Mouse (Mus musculus): Measurements from ENCODE around the gene Phb2. TPM values are rescaled to one million over a fixed set of nuclear protein-coding genes. Genes with fewer than 3 reads are reported as not detected.
A peak's percentile ranks its signal among the peaks of the same experiment; 100 is the strongest.

Phb2 gene
- total RNA-seq, 2 experiments from 2014 or later = 114 to 129 TPM

DNA sequence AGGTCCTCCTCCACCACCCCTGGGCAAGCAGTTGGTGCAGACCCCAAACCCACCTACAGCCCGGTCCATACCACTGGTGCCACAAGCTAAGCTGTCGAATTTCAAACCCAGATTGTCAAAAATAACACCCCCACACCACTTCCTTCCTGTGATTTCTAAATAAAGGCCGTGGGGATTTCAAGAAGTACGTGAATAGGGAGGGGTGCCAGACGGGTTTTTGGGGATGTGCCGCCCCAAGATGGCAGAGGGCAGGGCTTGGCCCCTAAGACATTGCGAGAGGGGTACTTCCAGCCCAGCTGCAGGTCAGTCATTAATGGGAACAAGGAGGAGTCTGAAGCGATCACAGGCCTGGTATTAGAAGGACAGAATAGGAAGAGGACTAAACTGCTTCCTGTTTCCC, 11.4 kb downstream of the Phb2 start:
- no peak for DNase-seq

DNA sequence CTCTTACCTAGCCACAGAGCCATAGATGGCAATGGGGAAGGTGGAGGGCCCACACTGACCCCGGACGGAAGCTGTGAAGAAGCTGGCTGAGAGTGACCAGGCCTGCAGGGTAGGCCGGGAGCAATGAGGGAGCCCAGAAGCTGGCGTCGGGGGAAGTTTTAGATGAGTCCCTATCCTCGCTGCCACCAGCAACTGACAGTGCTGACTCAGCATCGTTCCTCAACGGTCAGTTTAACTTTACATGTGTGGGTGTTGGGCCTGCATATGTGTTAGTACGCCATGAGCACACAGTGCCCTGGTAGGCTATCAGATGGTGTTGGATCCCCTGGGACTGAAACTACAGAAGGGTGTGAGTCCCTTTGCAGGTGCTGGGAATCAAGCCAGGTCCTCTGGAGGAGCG, 12.3 kb downstream of the Phb2 start:
- no peak for DNase-seq

DNA sequence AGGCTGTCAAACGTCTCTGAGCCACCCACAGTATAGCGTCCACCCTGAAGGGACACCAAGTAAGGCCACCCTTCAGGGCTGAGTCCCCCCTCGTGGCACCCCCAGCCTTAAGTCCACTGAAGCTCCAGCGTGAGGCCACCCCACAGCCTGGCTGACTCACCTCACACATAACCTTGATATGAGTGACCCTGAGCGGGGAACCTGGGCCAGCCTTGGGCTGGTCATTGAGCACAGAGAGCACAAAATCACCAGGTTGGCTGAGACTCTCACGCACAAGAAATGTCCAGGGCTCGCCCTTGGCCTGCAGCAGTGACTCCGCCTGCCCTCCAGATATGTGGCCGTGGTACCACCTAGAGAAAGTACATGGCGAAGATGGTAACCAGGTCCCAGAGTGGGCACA, 16.5 kb downstream of the Phb2 start:
- no peak for DNase-seq

DNA sequence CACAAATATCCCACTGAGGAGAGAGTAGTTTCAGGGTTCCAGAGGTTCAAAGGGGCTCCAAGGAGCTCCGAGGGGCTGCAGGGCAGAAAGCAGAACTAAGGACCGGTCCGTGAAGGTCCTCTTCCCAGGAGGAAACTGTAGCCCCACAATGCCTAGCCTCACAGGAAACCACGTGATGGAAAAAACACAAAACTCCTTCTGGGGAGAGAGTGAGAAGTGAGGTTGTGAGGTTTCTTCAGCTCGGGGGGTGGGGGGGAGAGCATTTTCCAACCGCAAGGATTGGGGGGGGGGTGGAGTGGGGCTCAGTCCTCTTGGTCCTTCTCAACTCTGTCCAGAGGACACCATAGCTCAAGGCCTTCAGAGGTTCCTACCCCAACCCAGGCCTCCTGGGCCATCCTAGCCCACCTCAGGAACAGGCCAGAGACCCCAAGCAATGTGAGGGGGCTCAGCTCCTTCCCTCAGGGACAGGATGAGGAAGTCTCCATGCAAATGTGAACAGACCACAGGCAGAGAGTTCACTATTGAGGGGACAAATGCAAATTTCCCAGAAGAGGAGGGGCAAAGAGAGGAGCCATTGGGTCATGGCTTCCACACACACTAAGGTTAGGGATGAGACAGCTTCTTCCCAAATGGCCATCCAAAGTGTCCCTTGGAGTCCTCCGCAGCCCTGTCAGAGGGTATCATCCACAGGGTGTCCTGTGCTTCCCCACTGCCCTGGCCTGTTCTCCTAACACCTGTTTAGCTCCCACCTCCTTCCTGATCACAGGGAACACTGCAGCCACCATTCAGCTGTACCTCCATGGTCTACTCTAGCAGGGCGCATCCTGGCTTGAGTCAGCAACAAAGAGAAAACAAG, 17.9 kb downstream of the Phb2 start:
- DNase-seq = no peak

DNA sequence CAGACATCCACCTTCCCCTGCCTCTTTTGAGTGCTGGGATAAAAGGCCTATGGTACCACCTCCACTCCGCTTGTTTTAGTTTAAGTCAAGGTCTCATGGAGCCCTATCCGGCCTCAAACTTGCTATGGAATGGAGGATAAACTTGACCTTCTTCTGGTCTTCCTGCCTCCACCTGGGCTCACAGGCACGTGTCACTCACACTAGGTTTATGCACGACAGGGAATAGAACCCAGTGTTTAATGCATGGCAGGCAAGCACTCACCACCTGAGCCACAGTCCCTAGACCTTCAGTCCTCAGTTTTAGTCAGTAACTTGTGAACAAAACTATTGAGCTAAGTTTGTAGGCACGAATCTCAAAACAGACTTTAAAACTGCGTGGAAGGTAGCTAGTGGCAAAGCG, 18.9 kb downstream of the Phb2 start:
- DNase-seq = no peak

DNA sequence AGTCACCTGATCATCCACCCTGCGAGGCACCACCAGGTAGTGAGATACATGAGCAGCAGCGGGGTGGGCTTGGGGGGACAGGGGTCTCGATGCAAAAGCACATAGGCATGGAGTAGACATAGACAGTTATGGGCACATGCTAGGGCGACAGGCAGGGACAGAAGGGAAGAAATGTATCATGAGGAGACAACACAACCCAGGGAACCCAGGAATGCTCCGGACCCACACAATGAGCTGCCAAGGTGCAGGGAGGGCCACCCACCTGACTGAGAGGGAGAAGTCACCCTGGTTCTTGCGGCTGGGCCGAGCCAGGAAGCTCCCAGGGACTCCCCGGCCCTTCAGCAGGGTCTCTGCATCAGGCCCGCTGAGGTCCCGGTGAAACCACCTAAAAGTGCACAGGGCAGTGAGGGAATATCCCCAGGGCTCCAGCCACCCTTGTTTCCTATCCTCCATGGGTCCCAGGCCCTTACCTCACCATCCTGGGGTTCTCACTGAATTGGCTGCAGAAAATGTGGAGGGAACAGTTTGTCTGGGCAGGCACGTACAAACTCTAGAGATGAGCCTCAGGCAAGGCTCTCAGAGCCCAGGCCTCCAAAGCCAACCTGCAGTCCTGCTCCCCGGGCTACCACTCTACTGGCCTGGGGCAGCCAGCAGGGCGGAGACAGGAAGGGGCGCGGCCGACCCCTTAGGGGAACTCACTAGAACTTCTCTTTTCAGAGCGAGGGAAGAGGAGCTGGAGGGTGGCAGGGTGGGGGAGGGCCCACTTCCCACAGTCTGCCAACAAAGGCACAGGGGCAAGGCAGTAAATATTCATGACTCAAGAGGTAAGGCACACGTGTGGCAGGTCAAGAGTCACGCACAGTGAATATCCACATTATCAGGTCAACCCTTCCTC, 20.6 kb downstream of the Phb2 start:
- no peak for DNase-seq

DNA sequence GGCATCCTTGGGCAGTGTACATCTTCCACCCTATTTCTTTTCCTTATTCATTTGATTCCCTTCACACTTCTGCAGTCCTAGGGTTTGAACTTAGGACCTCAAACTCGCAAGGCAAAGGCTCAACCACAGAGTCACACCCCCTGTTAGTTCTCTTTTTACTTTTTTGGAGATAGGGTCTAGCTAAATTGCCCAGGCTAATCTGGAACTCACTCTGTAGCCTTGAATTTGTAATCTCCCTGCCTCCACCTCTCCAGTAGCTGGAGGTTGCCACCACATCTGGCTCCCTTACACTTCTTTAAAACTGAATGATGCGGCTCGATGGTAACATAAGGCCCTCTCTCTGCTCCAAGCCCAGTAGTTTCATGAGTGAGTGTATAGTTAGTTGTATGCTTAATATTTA, 22.3 kb downstream of the Phb2 start:
- no peak for DNase-seq

DNA sequence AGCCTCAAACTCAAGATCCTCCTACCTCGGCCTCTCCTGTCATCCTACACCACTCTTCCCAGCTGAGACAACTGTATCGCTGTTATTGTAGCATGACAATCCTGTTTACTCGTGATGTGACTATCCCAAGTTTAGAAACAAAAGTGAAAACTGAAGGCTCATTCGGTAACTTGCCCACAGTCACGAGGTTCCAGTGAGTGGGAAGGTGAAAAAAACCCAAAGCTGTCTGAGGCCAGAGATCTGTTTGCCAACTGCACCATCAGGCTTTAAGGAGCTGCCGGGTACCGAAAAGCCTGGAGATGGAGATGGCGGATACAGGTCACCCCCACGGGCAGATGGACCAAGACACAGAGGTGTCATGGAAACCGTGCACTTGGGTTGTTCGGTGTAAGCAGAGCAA, 24.9 kb downstream of the Phb2 start:
- no peak for DNase-seq

DNA sequence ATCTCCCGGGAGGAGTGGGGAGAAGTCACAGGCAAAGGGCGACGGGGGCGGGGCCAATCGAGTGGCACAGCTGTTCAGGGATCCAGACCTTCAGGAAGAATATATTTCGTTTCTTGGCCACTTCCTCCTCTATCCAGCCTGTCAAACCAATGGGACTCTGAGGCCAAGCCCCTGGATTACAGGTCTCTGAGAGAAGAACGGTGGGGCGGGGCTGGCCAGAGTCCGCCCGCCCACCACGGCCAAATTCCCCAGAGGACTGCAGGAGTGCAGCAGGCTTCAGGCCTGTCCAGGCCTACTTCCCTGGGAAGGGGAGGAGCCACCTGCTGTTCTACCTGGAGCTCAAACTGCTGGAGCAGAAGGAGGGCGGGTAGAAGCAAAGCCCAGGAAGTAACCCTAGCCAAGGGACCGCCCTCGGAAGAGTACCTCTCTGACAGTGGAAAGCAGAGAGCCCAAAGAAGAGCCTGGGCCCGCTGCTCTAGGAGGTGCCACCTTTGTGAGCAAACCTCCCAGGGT, 26.4 kb downstream of the Phb2 start, which contains the start of gene Ptpn6:
Ptpn6 (minus strand) TSS at position 204 of the 513 bp plus-strand sequence.
- DNase-seq = no peak

DNA sequence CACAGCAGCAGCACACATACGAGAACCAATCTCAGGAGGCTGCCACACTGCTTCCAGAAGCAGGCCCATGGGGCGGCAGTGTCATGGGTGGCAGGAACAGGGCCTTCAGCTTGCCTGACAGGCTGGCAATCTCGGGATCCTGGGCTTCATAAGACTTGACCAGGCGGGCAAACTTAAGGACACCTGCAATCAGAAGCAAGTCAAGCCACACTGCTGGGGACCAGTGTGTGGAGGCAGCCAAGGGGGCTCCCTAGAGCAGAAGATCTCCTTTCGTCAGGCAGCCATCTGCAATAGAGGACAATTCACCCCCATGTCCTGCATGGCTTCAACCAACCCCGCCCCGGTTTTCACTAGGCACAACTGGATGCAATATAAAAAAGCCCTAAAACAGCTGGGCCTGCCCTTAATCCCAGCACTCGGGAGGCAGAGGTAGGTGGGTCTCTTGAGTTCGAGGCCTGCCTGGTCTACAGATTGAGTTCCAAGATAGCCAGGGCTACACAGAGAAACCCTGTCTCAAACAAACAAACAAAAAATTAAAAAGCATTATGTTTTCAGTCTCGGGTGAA, 27.2 kb downstream of the Phb2 start:
- no peak for DNase-seq

DNA sequence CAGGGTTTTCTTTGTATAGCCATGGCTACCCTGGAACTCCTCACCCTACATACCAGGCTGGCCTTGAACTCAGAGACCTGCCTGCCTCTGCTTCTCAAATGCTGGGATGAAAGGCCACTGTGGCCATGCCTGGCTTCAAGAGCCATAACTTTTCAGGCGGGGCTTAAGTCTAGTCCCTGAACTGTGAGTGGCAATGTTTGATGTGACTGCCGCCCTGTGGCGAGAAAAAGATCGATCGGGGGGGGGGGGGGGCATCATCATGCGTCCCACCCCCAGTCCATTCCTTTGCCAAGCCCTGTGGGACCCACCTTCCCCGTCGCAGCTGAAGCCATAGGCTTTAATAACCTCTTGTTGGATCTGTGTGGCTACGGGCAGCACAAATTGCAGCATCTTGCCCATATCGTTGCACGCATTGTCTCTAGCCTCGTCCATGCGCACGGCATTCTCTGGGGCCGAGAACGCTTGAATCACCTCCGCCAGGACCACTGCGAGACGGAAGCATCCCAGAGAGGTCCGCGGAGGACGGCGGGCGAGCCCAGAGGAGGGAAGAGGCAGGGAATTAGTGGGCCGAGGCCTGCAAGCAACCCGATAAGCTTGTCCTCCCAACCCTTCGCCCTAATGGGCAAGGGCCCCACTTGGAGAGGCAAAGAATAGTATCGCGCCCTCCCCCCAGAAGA, 28.2 kb downstream of the Phb2 start:
- no peak for DNase-seq

DNA sequence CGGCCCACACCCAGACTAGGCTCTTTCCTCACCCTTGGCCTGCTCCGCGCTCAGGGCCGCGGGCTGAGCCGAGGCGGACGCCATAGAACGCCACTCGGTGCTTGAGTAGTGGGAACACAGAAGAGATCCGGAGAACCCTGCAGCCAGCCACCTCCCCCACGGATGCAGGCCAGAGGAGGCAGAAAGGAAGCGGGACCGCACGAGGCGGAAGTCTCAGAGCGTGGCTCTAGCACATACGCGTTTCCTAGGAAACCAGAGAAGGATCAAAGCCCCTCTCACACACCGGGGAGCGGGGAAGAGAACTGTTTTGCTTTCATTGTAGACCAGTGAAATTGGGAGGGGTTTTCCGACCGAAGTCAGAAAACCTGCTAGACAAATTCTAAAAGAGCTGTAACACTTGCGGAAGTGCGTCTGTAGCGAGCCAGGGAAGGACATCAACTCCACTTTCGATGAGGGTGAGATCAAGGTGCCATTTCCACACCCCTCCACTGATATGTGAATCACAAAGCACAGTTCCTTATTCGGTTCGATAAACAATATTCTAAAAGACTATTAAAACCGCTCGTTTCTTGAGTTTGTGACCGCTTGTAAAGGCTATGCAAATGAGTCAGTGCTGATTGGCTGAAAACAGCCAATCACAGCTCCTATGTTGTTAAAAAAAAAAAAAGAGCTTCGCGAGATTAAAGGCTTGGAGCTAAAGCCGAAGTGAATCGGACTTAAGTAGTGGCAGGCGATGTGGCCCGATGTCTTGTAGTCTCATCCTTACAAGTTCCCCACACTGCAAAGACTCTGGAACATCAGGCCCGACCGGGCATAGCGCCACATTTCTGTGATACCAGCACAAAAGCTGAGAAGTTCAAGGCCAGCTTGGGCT, 29.0 kb downstream of the Phb2 start, which contains the start of gene Grcc10:
Grcc10 (minus strand) TSS at position 487 of the 874 bp plus-strand sequence.
- peak; percentile 87 to 91 for DNase-seq

DNA sequence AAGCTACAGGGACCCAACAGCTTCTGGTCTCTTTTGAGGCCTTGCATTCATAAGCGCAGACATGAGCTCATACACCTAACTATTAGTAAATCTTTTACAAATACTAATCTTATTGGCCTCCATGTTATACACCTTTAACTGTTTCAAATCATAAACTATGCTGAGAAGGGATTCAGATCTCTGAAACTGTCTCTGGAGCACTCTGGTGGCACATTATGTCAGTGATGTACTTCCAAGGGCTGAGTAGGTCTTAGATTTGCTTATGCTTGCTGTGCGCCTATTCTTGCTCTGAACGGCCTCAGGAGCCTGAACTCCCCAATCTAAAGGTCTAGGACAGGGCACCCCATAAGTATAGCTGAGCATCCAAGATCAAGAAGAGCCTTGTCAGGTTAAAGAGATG, 29.7 kb downstream of the Phb2 start:
- no peak for DNase-seq

DNA sequence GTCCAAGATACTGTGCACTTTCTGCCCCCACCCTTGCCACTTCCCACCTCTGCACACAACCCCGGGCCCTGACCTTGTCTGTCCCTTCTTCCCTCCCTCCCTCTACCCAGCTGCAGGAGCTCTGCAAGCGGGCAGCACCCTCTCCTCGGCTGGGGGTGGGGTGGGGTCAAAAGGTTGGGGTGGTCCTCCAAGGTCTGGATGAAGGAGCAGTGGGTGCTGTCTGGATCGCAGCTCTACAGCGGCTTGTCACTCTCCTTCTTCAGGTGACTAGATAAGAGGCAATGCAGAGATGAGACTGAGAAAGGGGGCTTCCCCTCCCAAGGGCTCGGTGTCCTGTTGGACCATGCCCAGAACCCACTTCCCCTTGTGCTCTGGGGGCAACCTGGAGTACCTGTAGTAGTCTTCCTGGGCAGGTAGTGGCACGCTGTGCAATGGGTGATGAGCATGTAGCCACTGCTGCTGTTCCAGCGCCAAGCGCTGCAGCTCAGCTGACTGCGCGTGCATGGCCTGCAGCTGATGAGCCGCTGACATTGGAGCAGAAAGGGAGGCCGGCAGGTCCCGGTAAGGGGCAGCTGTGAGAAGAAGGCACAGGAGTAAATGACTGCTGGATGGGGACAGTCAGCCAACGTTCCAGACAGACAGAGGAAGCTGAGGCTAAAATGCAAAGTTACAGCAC, 30.8 kb downstream of the Phb2 start:
- no peak for DNase-seq

DNA sequence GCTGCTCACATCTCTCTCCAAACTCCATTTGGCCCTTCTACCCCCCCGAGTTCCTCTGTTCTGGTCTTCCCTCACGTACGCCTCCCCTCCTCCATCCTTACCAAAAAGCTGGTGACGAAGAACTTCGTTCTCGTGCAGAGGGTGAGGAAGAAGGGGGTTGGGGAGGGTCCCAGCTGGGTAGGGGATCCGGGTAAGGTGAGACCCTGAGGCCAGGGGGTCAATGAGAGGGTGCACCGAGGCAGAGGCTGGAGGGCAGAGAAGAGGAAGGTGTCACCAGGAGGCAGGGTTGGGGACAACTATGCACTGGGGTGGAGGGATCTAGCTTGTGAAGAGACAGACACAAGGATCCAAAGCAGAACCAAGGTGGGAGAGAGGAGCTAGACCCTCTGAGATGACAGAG, 31.5 kb downstream of the Phb2 start:
- DNase-seq = no peak

DNA sequence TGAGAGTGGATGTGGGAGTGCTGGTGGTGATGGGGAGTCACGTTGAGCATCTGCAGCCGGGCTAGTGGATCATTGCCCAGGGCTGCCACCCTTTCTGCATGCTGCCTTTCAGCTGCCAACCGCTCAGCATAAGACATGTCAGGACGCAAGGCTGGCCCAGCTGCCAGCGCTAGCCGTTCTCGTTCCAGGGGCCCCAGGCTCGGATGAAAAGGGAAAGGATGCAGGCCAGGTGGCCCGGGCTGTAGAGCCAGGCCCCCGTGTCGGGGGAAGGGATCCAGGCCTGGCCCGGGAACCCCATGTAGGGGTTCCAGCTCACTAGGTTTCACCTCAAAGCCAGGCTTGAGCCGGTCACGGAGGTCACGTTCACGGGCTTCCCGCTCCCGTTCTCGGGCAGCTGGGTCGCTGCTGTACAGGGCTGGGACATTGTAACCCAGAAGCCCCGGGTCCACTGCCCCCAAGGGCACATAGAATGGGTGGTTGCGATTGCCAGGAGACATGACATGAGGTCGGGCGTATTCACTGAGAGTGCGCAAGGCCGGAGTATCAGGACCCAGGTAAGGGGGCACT, 32.7 kb downstream of the Phb2 start:
- DNase-seq = no peak

DNA sequence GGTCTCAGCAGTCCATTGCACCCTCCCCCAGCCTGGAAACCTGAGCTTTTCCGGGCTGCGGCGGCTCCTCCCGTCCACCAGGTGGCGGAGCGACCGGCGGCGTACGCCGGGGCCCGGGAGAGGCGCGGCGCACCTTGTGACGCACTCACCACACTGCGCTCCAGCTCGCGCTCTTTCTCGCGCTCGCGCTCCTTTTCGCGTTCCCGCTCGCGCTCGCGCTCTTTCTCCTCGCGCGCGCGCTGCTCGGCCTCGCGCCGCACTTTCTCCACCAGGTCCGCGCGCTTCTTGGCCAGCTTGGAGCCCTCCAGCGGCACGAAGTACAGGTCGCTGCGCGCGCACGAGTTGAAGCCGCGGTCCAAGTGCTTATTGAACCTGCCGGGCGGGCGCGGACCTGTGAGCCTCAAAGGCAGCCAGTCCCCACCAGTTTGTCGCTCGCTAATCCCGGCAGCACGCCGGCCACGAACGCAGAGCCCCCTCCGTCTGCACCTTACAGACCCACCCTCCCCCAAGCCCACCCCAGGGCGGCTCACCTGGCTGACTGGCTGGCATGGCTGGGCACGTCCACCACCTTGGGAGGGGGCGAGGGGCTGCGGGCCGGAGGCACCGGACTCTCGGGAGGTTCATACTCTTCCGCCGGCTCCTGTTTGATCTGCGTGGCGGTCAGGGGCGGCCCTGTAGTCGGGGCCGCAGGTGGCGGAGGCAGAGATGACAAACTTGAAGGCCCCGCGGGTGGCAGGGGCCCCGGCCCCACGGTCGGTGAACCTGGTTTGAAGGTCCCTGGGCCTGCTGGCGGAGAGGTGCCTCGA, 33.6 kb downstream of the Phb2 start:
- DNase-seq = peak; percentile 92 to 93

DNA sequence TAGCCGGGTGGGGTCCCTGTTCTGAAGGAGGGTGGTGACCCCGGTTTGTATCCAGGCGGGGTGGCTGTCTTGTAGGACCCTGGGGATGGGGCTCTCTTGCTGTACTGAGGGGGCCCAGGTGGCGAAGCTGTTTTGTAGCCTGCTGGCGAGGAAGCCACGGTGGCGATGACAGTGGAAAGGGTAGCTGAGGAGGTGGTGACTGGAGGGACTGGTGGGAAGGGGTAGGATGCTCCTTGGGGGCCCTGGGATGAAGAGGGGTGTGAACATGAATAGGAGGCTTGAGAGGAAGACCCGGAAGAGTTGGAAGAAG, 34.1 kb downstream of the Phb2 start:
- DNase-seq = peak in 1 of 2 experiments; percentile 46
